Mouse (Mus musculus): ENCODE measurements around the gene Lpin2. TPM values are rescaled to one million over a fixed set of nuclear protein-coding genes. Genes with fewer than 3 reads are reported as not detected.
A peak's percentile ranks its signal among the peaks of the same experiment; 100 is the strongest.

The Lpin2 gene
- total RNA-seq, 4 experiments from 2014 or later: 1.6 to 4.9 (median 3.3) TPM

GRCm38 (mm10) chr17:71230108-71230709, 47.8 kb downstream of the Lpin2 start:
- DNase-seq (ENCODE audit: low spot score in 2 of 2): no peak

GRCm38 (mm10) chr17:71231998-71232397, 49.6 kb downstream of the Lpin2 start:
- no peak for DNase-seq (ENCODE audit: low spot score in 2 of 2)

- DNase-seq (ENCODE audit: low spot score in 2 of 2): no peak
Observed at GRCm38 (mm10) chr17:71233210-71233609, 50.9 kb downstream of the Lpin2 start.

GRCm38 (mm10) chr17:71234041-71234594, 51.8 kb downstream of the Lpin2 start:
- no peak for DNase-seq (ENCODE audit: low spot score in 2 of 2)

- DNase-seq (ENCODE audit: low spot score in 2 of 2): no peak
Observed at GRCm38 (mm10) chr17:71235229-71235958, 53.0 kb downstream of the Lpin2 start.

GRCm38 (mm10) chr17:71238494-71238893, 56.1 kb downstream of the Lpin2 start:
- DNase-seq (ENCODE audit: low spot score in 2 of 2): no peak

GRCm38 (mm10) chr17:71240811-71241210, 58.5 kb downstream of the Lpin2 start:
- no peak for DNase-seq (ENCODE audit: low spot score in 2 of 2)

GRCm38 (mm10) chr17:71242666-71243065, 60.3 kb downstream of the Lpin2 start:
- DNase-seq (ENCODE audit: low spot score in 2 of 2): no peak

GRCm38 (mm10) chr17:71245133-71245532, 62.8 kb downstream of the Lpin2 start:
- no peak for DNase-seq (ENCODE audit: low spot score in 2 of 2)

GRCm38 (mm10) chr17:71246022-71246421, 63.7 kb downstream of the Lpin2 start:
- no peak for DNase-seq (ENCODE audit: low spot score in 2 of 2)

GRCm38 (mm10) chr17:71248963-71249362, 66.6 kb downstream of the Lpin2 start:
- DNase-seq (ENCODE audit: low spot score in 2 of 2): no peak

GRCm38 (mm10) chr17:71250046-71250445, 67.7 kb downstream of the Lpin2 start:
- DNase-seq (ENCODE audit: low spot score in 2 of 2): no peak

- DNase-seq (ENCODE audit: low spot score in 2 of 2): peak in 1 of 2 experiments; percentile 25
Observed at GRCm38 (mm10) chr17:71250819-71251600, 68.7 kb downstream of the Lpin2 start.

GRCm38 (mm10) chr17:71251601-71252001, 69.2 kb downstream of the Lpin2 start:
- no peak for DNase-seq (ENCODE audit: low spot score in 2 of 2)

- DNase-seq (ENCODE audit: low spot score in 2 of 2): no peak
Observed at GRCm38 (mm10) chr17:71252101-71252500, 69.7 kb downstream of the Lpin2 start.

- no peak for DNase-seq (ENCODE audit: low spot score in 2 of 2)
Observed at GRCm38 (mm10) chr17:71253391-71253790, 71.0 kb downstream of the Lpin2 start.

- no peak for DNase-seq (ENCODE audit: low spot score in 2 of 2)
Observed at GRCm38 (mm10) chr17:71254106-71254505, 71.7 kb downstream of the Lpin2 start.

GRCm38 (mm10) chr17:71254736-71255135, 72.4 kb downstream of the Lpin2 start:
- no peak for DNase-seq (ENCODE audit: low spot score in 2 of 2)

- DNase-seq (ENCODE audit: low spot score in 2 of 2): no peak
Observed at GRCm38 (mm10) chr17:71256068-71256615, 73.8 kb downstream of the Lpin2 start.

GRCm38 (mm10) chr17:71256806-71257536, 74.6 kb downstream of the Lpin2 start:
- no peak for DNase-seq (ENCODE audit: low spot score in 2 of 2)

GRCm38 (mm10) chr17:71259727-71260126, 77.4 kb downstream of the Lpin2 start:
- DNase-seq (ENCODE audit: low spot score in 2 of 2): peak in 1 of 2 experiments; percentile 32
